Mouse (Mus musculus): ENCODE measurements around the gene Scmh1. TPM values are rescaled to one million over a fixed set of nuclear protein-coding genes. Genes with fewer than 3 reads are reported as not detected.

Scmh1 gene
- total and polyA plus RNA-seq, 3 experiments = 6.0 to 66.8 TPM; not detected in 1

- no peak for DNase-seq (ENCODE audit: low read depth, low spot score)
- Histone ChIP-seq H3K9me3 (replicated peaks; ENCODE audit: insufficient read depth, low read length) (no peaks in the 10 kb centered on the region), H3K4me3 (ENCODE audit: control insufficient read depth in 1 of 2, insufficient read depth in 1 of 2, low read depth in 2 of 2, low read length in 2 of 2) (no peak within 1 kb of the TSS), H3K4me1 (ENCODE audit: control insufficient read depth in 1 of 2, insufficient read depth in 2 of 2, low read length in 2 of 2) (no peaks in the 10 kb centered on the region), H3K79me2 (ENCODE audit: control insufficient read depth, insufficient read depth, low read length, poor library complexity) (no peaks in the 10 kb centered on the region), H3K27me3 (ENCODE audit: control insufficient read depth in 1 of 2, insufficient read depth in 2 of 2, low read length in 2 of 2) (no peaks in the 10 kb centered on the region), H3K27ac (ENCODE audit: control insufficient read depth, low read depth, low read length) (no peak within 1 kb of the TSS), H3K9ac (ENCODE audit: control insufficient read depth, low read depth, low read length, poor library complexity, severe bottlenecking) (no peak within 1 kb of the TSS), H3K36me3 (ENCODE audit: control insufficient read depth in 1 of 2, insufficient read depth in 2 of 2, low read length in 2 of 2) (no peaks in the 10 kb centered on the region)
- TF ChIP-seq MEF2A (IDR thresholded peaks at IDR 0.05; ENCODE audit: extremely low read depth, insufficient replicate concordance, low read depth, low read length, poor library complexity, severe bottlenecking) (no peak), NELFE (IDR thresholded peaks at IDR 0.05; ENCODE audit: low read depth, low read length) (no peak), ZNF384 (IDR thresholded peaks at IDR 0.05; ENCODE audit: low read depth, low read length) (no peak)
Measured at GRCm38 (mm10) chr4:120531986-120532385, 126.9 kb downstream of the Scmh1 start, which contains the start of gene Slfnl1. TSS of gene Slfnl1 (plus strand) at chr4:120532231.

- H3K27me3 ChIP-seq (ENCODE audit: control insufficient read depth in 1 of 2, insufficient read depth in 2 of 2, low read length in 2 of 2) = no peaks in the 10 kb centered on the region
- H3K27ac ChIP-seq (ENCODE audit: control insufficient read depth, low read depth, low read length) = no peak overlapping the region
- no peak overlapping the region for H3K9ac ChIP-seq (ENCODE audit: control insufficient read depth, low read depth, low read length, poor library complexity, severe bottlenecking)
- no peaks in the 10 kb centered on the region for H3K9me3 ChIP-seq (replicated peaks; ENCODE audit: insufficient read depth, low read length)
- no peaks in the 10 kb centered on the region for H3K4me1 ChIP-seq (ENCODE audit: control insufficient read depth in 1 of 2, insufficient read depth in 2 of 2, low read length in 2 of 2)
- H3K4me3 ChIP-seq (ENCODE audit: control insufficient read depth in 1 of 2, insufficient read depth in 1 of 2, low read depth in 2 of 2, low read length in 2 of 2) = no peak overlapping the region
- no peaks in the 10 kb centered on the region; a peak in 2 of 4 replicates for H3K36me3 ChIP-seq (ENCODE audit: control insufficient read depth in 1 of 2, insufficient read depth in 2 of 2, low read length in 2 of 2)
- no peak for TF ChIP-seq USF2 (IDR thresholded peaks at IDR 0.05; ENCODE audit: borderline replicate concordance in 1 of 2, insufficient read depth in 1 of 2, low read depth in 1 of 2, low read length in 2 of 2)
- H3K79me2 ChIP-seq (ENCODE audit: control insufficient read depth, insufficient read depth, low read length, poor library complexity) = no peaks in the 10 kb centered on the region
- no peak for DNase-seq (ENCODE audit: low read depth, low spot score)
Measured at GRCm38 (mm10) chr4:120538664-120539063, 133.6 kb downstream of the Scmh1 start.

GRCm38 (mm10) chr4:120544896-120545295 is 139.8 kb downstream of the Scmh1 start:
- peaks cover 0 to 15% of the 10 kb centered on the region in 2 experiments; a peak in 2 of 4 replicates for H3K36me3 ChIP-seq (ENCODE audit: control insufficient read depth in 1 of 2, insufficient read depth in 2 of 2, low read length in 2 of 2)
- DNase-seq (ENCODE audit: low read depth, low spot score) = no peak
- TF ChIP-seq TAL1 (IDR thresholded peaks at IDR 0.05; ENCODE audit: low read length) (no peak), BHLHE40 (IDR thresholded peaks at IDR 0.05; ENCODE audit: borderline replicate concordance, low read depth, low read length) (no peak), ZKSCAN1 (IDR thresholded peaks at IDR 0.05; ENCODE audit: low read depth, low read length) (no peak), NELFE (IDR thresholded peaks at IDR 0.05; ENCODE audit: low read depth, low read length) (no peak), ETS1 (IDR thresholded peaks at IDR 0.05; ENCODE audit: low read depth, low read length) (no peak), GABPA (IDR thresholded peaks at IDR 0.05; ENCODE audit: low read depth, low read length) (no peak), ZC3H11A (IDR thresholded peaks at IDR 0.05; ENCODE audit: low read depth, low read length) (no peak), HCFC1 (IDR thresholded peaks at IDR 0.05; ENCODE audit: low read depth, low read length) (no peak)
- H3K79me2 ChIP-seq (ENCODE audit: control insufficient read depth, insufficient read depth, low read length, poor library complexity) = no peaks in the 10 kb centered on the region
- H3K4me1 ChIP-seq (ENCODE audit: control insufficient read depth in 1 of 2, insufficient read depth in 2 of 2, low read length in 2 of 2) = no peaks in the 10 kb centered on the region
- H3K4me3 ChIP-seq (ENCODE audit: control insufficient read depth in 1 of 2, insufficient read depth in 1 of 2, low read depth in 2 of 2, low read length in 2 of 2) = no peak overlapping the region
- H3K27ac ChIP-seq (ENCODE audit: control insufficient read depth, low read depth, low read length) = no peak overlapping the region
- no peaks in the 10 kb centered on the region for H3K27me3 ChIP-seq (ENCODE audit: control insufficient read depth in 1 of 2, insufficient read depth in 2 of 2, low read length in 2 of 2)
- H3K9ac ChIP-seq (ENCODE audit: control insufficient read depth, low read depth, low read length, poor library complexity, severe bottlenecking) = no peak overlapping the region
- no peaks in the 10 kb centered on the region for H3K9me3 ChIP-seq (replicated peaks; ENCODE audit: insufficient read depth, low read length)

Data from MEL (cell line).